Mouse (Mus musculus) urinary bladder, postnatal 25 days (tissue): ENCODE data around the gene Zfp639.

ENCODE experiments used
- DNase-seq: peaks from one replicate; pipeline ENCODE4 v3.0.0; 2022; ENCODE audit warnings: low spot score

Zfp639 gene

GRCm38 (mm10) chr3:32509496-32510374 lies at the start of gene Zfp639:
Gene Zfp639 (plus strand): TSS chr3:32510259.
- no peak for DNase-seq

GRCm38 (mm10) chr3:32467321-32467720 lies 42.7 kb upstream of the Zfp639 start:
- no peak for DNase-seq

DNA sequence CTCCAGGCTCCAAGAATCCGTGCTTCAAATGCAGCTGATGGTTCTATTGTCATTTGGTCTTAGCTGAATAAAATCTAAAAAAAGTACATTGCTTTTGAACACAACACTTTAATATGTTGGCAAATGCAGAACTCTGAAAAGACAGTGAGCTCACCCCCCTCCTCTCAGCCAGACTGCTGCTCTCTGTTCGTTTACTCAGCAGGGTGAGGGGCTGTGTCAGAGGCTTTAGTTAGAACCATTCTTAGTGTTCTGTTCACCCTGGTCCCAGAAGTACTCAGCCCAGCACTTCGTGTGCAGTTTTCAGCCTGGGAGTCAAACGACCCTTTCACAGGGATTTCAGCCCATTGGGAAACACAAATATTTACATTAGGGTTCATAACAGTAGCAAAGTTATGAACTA lies 41.6 kb upstream of the Zfp639 start:
- no peak for DNase-seq

DNA sequence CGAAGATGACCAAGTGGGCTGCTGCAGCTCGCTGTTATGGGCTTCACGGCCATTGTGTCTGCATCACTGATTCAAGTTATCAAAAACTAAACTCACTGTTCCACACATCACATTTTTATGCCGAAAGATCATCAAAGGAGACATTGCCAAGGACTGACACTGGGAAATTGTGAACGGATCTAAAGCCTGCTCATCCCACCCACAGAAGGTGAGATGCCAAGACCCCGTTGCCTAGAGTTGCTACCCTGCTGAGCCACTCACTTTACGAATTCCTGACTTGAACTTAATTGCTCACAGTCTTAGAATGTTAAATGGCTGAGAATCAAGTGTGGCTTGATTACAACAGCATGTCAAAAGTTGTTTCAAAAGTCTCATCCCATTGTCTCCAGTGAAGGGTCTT lies 39.6 kb upstream of the Zfp639 start:
- no peak for DNase-seq

GRCm38 (mm10) chr3:32471098-32471497 lies 39.0 kb upstream of the Zfp639 start:
- DNase-seq, result no peak

DNA sequence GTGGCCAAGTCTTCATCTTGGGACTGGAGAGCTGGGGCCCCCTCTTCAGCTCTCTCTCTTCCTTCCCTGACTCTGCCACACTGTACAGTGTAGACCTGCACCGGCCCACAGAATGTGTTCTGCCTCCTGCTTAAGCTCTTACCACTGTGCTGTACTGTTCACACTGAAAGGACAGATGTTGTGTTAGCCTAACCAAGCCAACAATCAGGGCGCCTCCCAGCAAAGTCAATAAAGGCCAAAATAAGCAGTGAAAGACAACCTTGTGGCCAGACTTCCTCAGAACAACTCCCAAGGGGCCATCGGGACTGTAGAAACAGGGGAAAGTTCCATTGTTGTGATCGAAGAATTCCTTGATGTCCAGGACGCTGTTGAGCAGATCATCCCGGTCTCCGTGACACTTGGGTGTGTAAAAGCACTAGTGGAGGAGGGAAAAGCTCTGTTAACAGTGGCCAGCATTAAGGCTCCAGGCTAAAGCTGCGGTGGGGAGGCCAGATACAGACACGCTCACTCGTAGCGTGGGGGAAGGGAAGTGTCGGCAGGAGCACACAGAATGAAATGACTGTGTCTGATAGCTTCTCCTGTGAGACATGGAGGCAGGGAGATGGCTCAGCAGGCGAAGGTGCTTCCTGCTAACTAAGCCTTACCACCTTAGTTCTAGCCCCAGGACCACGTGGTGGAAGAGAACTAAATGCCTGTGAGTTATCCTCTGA lies 37.7 kb upstream of the Zfp639 start:
- no peak for DNase-seq

GRCm38 (mm10) chr3:32473184-32473583 lies 36.9 kb upstream of the Zfp639 start:
- no peak for DNase-seq

DNA sequence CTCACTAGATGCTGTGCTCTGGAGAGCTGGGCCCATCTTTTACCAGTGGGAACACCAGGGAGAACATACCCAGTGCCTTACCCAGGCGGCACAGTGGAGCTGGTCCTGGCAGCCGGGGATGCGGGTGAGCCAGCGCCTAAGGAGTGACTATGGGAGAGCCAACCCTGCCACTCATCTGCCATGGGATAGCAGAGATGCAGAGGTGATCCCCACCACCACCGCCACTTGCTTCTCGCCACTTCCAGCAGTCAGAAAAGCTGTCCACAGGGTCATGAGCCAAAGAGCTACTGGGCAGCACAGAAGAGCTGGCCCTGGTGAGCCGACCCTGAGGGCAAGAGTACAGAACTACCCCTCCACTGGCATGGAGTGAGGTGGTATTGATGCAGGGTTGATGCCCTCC lies 30.1 kb upstream of the Zfp639 start:
- no peak for DNase-seq

DNA sequence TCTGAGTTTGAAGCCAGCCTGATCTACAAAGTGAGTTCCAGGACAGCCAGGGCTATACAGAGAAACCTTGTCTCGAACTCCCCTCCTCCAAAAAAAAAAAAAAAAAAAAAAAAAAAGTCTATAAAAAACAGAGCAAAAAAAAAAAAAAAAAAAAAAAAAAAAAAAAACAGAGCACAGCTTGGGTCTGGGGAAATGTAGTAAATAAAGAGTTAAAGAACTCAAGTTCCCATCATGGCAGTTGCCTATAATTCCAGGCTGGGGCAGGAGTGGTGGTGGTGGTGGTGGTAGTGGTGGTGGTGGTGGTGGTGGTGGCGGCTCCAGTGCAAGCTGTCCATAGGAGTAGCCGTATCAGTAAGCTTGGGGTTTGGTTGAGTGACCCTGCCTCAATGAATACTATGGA lies 27.0 kb upstream of the Zfp639 start:
- no peak for DNase-seq

GRCm38 (mm10) chr3:32486543-32486942 lies 23.5 kb upstream of the Zfp639 start:
- no peak for DNase-seq

DNA sequence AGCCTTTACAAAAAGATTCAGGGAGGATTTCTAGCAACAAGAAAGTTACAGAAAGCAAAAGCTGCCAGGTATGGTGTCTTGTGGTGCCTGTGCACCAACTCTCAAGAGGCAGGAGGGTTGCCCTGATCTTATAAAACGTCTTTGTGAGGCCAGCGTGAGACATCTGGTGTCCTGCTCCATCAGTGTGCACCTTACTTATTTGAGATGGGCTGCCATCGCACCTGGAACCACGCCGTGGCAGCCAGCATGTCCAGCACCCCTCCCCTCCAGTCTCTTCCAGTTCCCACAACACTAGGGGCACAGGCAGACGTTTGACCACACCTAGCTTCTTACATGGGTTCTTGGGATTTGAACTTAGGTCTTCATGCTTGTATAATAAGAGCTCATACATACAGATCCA lies 21.9 kb upstream of the Zfp639 start:
- DNase-seq, result no peak

- DNase-seq, result no peak
Measured at GRCm38 (mm10) chr3:32490076-32490927, 19.8 kb upstream of the Zfp639 start.

DNA sequence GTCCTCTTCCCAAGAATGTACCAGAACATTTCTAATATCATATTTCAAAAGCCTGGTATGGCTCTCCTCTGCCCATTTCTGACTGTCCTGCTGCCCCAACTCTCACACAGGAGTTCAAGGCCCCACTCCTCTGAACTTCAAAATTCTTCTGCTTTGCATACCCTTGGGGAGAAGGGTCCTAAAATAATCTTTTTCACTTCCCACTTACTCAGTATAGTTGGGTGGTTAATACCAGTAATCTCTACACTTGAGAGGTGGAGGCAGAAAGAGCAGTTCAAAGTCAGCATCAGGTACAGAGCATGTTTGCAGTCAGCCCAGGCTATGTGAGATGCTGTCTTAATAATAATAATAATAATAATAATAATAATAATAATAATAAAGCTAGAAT lies 19.1 kb upstream of the Zfp639 start:
- DNase-seq, result no peak

DNA sequence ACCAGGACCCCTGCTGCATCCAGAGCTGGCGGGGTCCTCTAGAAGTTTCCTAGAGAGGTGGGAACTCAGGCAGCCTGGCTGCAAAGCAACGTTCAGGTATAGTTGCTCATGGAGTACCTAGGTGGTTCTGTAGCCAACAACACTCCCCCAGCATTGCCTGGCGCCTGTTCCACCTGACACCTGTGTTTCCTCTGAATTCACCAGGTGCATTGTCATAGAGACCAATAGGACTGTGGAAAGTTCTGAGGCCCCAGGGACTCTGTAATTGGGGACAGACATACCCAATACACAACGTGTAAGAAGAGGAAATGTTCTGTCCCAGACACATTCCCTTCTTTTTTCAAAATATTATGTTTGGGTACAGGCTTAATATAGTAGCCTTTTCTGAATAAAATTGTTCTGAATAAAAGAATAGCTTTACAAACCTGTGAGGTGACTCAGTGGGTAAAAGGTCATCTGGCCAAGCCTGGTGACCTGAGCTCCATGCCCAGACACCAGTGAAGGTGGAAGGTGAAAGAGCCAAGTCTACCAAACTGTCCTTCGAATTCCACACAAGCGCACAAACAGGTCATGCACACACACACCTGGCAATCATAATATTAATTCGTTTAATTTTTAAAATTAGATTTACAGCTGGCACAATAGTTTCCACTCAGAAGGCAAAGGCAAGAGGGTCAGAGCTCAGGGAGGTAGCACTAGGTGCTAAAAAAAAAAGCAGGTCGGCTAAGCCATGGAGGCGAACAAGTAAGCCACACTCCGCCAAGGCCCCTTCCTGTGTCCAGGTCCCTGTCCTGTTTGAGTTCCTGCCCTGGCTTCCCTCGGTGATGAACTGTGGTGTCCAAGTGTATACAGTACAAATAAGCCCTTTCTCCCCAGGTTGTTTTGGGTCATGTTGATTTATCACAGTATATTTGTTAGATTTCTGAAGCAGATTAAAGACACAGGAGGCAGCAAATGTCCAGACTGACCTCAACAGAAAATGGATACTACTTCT lies 17.7 kb upstream of the Zfp639 start, which contains the start of gene Kcnmb3:
Gene Kcnmb3 (minus strand): TSS at position 135 of the 994 bp plus-strand sequence.
- DNase-seq, result no peak

- DNase-seq, result no peak
Measured at GRCm38 (mm10) chr3:32494387-32495087, 15.5 kb upstream of the Zfp639 start.

GRCm38 (mm10) chr3:32495088-32495770 lies 14.8 kb upstream of the Zfp639 start:
- no peak for DNase-seq

DNA sequence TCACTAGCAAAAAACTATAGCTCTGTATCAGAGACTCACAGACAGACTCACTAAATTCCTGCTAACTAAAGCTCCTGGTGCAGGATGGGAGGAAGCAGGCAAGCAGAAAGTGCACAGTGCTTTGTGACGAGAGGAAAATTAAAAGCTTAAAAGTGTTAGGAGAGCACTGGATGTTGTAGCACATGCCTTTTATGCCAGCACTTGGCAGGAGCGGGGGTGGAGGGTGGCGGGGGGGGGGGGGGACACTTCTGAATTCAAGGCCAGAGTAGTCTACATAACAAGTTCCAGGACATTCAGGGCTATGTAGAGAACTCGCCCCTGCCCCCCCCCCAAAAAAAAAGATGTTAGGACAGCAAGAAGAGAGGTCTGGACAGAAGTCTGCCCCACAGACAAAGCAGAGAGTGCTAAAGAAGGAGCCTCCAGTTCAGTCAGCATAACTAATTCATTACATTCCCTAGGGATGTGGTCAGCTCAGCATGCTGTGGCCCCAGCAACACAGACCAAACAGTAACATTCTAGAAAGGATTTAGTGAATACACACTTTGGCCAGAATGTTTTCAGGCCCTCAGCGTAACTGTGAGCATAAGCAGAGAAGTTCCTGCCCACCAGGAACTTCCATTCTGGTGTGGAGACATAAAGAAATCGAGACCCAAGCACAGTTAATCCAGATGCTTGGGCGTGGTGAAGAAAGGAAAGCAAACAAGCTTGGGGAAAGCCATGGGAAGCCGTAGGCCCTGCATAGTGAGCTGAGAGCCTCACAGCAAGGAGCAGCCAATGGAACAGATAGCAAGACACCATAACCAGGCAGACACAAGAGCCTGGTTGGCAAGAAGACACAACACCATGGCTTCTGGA lies 14.0 kb upstream of the Zfp639 start:
- DNase-seq, result no peak

- DNase-seq, result no peak
Measured at GRCm38 (mm10) chr3:32496711-32497070, 13.4 kb upstream of the Zfp639 start.

- no peak for DNase-seq
Measured at GRCm38 (mm10) chr3:32500346-32500745, 9.7 kb upstream of the Zfp639 start.
